Mouse (Mus musculus) cortical plate, adult 2 months (tissue): Measurements from ENCODE around the gene Med13l.

Experiments
- CTCF ChIP-seq: fragments of 200-500 bp; IDR thresholded peaks from 2 replicates; pipeline ENCODE4 v1.5.1; 2011; ENCODE audit warnings: mild to moderate bottlenecking, control low read depth, low read length; ENCODE audit not compliant: insufficient read depth; ENCODE audit errors: extremely low read depth
- POLR2A ChIP-seq: fragments of 200-500 bp; IDR thresholded peaks from 2 replicates; pipeline ENCODE4 v1.6.1; 2011; ENCODE audit warnings: mild to moderate bottlenecking, low read length, control low read depth; ENCODE audit not compliant: insufficient read depth; ENCODE audit errors: extremely low read depth

- TF ChIP-seq CTCF (no peak), POLR2A (no peak)
Measured at GRCm38 (mm10) chr5:118733566-118733965, 173.1 kb downstream of the Med13l start.
